In genomic region chr11:34153749-34154525, GRCm38 (mm10) we compare ENCODE assay signal across 22 mouse cellular contexts. TPM values are rescaled to one million over a fixed set of nuclear protein-coding genes. Genes with fewer than 3 reads are reported as not detected.
DNase-seq lines count a peak whose midpoint lies in the region.
"Had no signal": no experiment of that assay in that cellular context is flagged by ENCODE, and none has a peak within 500 bp of the region (broad histone marks: within the 10 kb centered on the region; RNA-seq: fewer than 3 reads in every experiment).

No protein-coding gene starts in this region.

- DNase-seq in brain, adult 2 months (ENCODE audit: low read depth, low spot score): peak; percentile 48
- peak; percentile 48 for DNase-seq in cerebellum, adult 11-12 months
- peak; percentile 52 for DNase-seq in cerebellum, postnatal 36 days
- peak; percentile 67 for DNase-seq in lung, postnatal 36 days
- DNase-seq in frontal cortex, adult 2 months (ENCODE audit: extremely low spot score in 1 of 2, low spot score in 1 of 2): no peak
- no peak for DNase-seq in left cerebral cortex, adult 8-10 months (ENCODE audit: low spot score in 2 of 2)
- DNase-seq in embryo, embryonic 9.5 days (ENCODE audit: extremely low spot score): no peak
- DNase-seq: adrenal gland, adult 8-10 months; embryo, embryonic 11 days; gastrocnemius, postnatal 25 days; heart, postnatal 14 days; kidney, adult 2 months; layer of hippocampus, postnatal 36 days had no signal

RNA-seq across cellular contexts. Expression of gene Foxi1, which starts 54.0 kb away (rescaled TPM):
- polyA plus RNA-seq in frontal cortex, adult 2 months (2012; rRNA removed): 0.08 TPM in 2 replicates
- total RNA-seq in left cerebral cortex, adult 8-10 months (2022): under 1 TPM in 1 of 4 experiments, not detected in 3; 0.30 TPM
- total RNA-seq: adrenal gland, adult 8-10 months; gastrocnemius, postnatal 25 days; heart, postnatal 14 days; layer of hippocampus, postnatal 36 days had no signal
- polyA plus RNA-seq: forebrain, embryonic 15.5 days; heart, embryonic 10.5 days; hindbrain, embryonic 14.5 days; large intestine, adult 2 months; limb, embryonic 11.5 days; liver, embryonic 14.5 days; midbrain, postnatal 0 days; neural tube, embryonic 12.5 days; stomach, embryonic 16.5 days had no signal

RNA-seq across cellular contexts. Expression of gene 4930469K13Rik, which starts 55.6 kb away (rescaled TPM):
- polyA plus RNA-seq in frontal cortex, adult 2 months (2012; rRNA removed): not detected in 2 replicates
- not detected for total RNA-seq in left cerebral cortex, adult 8-10 months (2022)
- total RNA-seq: adrenal gland, adult 8-10 months; gastrocnemius, postnatal 25 days; heart, postnatal 14 days; layer of hippocampus, postnatal 36 days had no signal
- polyA plus RNA-seq: forebrain, embryonic 15.5 days; heart, embryonic 10.5 days; large intestine, adult 2 months; liver, embryonic 14.5 days; midbrain, postnatal 0 days; stomach, embryonic 16.5 days had no signal

Comparison
In these comparisons a context has a peak if more than half of its experiments do, and no peak if none do; other contexts are left out.
1. DNase-seq: peak in brain, adult 2 months (single experiment), cerebellum, adult 11-12 months (single experiment), cerebellum, postnatal 36 days (2 of 2) and lung, postnatal 36 days (single experiment); none in frontal cortex, adult 2 months (0 of 2), left cerebral cortex, adult 8-10 months (0 of 2) and embryo, embryonic 9.5 days (single experiment).